Mouse (Mus musculus): ENCODE measurements at regions not wholly inside any gene's neighbourhood (a gene's known extent, or its start where the extent isn't known, plus 50 kb on each side); places are given as distances from the start of the nearest gene placed in this dataset.

- no peak for DNase-seq (ENCODE audit: low spot score)
Measured at GRCm38 (mm10) chr4:72060605-72061352, 139.9 kb downstream of the Tle1 start.

GRCm38 (mm10) chr4:72049638-72050454, 150.9 kb downstream of the Tle1 start:
- DNase-seq (ENCODE audit: low spot score), result no peak

GRCm38 (mm10) chr4:72022152-72022551, 178.6 kb downstream of the Tle1 start:
- no peak for DNase-seq (ENCODE audit: low spot score)

- DNase-seq (ENCODE audit: low spot score), result no peak
Measured at GRCm38 (mm10) chr4:72014221-72014850, 186.4 kb downstream of the Tle1 start.

GRCm38 (mm10) chr4:72013583-72013982, 187.1 kb downstream of the Tle1 start:
- DNase-seq (ENCODE audit: low spot score), result no peak

GRCm38 (mm10) chr4:72010316-72010715, 190.4 kb downstream of the Tle1 start:
- DNase-seq (ENCODE audit: low spot score), result no peak

- no peak for DNase-seq (ENCODE audit: low spot score)
Measured at GRCm38 (mm10) chr4:72005926-72006325, 194.8 kb downstream of the Tle1 start.

GRCm38 (mm10) chr4:72001221-72001875, 199.4 kb downstream of the Tle1 start:
- DNase-seq (ENCODE audit: low spot score), result no peak

- DNase-seq (ENCODE audit: low spot score), result peak; percentile 2
Measured at GRCm38 (mm10) chr4:71968701-71969100, 210.9 kb upstream of the Gm11232 start.

- DNase-seq (ENCODE audit: low spot score), result no peak
Measured at GRCm38 (mm10) chr4:71953441-71953840, 195.7 kb upstream of the Gm11232 start.

- no peak for DNase-seq (ENCODE audit: low spot score)
Measured at GRCm38 (mm10) chr4:71933240-71933986, 175.6 kb upstream of the Gm11232 start.

GRCm38 (mm10) chr4:71932818-71933217, 175.1 kb upstream of the Gm11232 start:
- no peak for DNase-seq (ENCODE audit: low spot score)

GRCm38 (mm10) chr4:71911551-71911950, 153.8 kb upstream of the Gm11232 start:
- DNase-seq (ENCODE audit: low spot score), result no peak

GRCm38 (mm10) chr4:71875651-71876050, 117.9 kb upstream of the Gm11232 start:
- DNase-seq (ENCODE audit: low spot score), result no peak

- DNase-seq (ENCODE audit: low spot score), result no peak
Measured at GRCm38 (mm10) chr4:71866948-71867347, 109.2 kb upstream of the Gm11232 start.

- DNase-seq (ENCODE audit: low spot score), result no peak
Measured at GRCm38 (mm10) chr4:71841833-71842232, 84.1 kb upstream of the Gm11232 start.

GRCm38 (mm10) chr4:71840774-71841146, 83.0 kb upstream of the Gm11232 start:
- DNase-seq (ENCODE audit: low spot score), result no peak

- no peak for DNase-seq (ENCODE audit: low spot score)
Measured at GRCm38 (mm10) chr4:71839803-71840773, 82.3 kb upstream of the Gm11232 start.

- DNase-seq (ENCODE audit: low spot score), result no peak
Measured at GRCm38 (mm10) chr4:71839134-71839802, 81.5 kb upstream of the Gm11232 start.

- no peak for DNase-seq (ENCODE audit: low spot score)
Measured at GRCm38 (mm10) chr4:71835737-71836136, 78.0 kb upstream of the Gm11232 start.

All from ovary, postnatal 36 days (tissue).